Mouse (Mus musculus) R1 (cell line): ENCODE data around the gene Begain.

Source experiments
- DNase-seq: peaks from one replicate; pipeline ENCODE4 v3.0.0-alpha.2; 2018; ENCODE audit warnings: low read depth, low spot score

Begain gene

GRCm38 (mm10) chr12:109053020-109053806 is 14.8 kb downstream of the Begain start:
- DNase-seq: no peak

DNA sequence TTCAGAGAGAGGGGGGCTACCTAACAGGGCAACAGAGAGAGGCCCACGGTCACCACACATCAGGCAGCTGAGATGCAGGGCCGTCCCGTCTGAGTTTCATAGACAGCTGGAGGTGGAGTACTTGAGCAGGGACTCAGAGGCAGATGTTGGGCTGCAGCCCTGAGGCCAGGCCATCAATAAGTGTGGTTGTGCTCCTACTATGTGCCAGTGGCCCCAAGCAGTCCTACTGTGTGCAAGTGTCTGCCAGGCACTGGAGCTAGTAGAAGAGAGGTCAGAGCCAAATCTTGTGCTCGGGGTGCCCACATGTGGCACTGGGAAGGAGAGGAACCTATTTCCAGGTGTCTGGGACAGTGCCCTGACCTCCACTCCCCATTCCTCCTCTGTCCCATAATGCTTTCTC is 18.1 kb downstream of the Begain start:
- DNase-seq: no peak

GRCm38 (mm10) chr12:109045581-109045980 is 22.4 kb downstream of the Begain start:
- no peak for DNase-seq

DNA sequence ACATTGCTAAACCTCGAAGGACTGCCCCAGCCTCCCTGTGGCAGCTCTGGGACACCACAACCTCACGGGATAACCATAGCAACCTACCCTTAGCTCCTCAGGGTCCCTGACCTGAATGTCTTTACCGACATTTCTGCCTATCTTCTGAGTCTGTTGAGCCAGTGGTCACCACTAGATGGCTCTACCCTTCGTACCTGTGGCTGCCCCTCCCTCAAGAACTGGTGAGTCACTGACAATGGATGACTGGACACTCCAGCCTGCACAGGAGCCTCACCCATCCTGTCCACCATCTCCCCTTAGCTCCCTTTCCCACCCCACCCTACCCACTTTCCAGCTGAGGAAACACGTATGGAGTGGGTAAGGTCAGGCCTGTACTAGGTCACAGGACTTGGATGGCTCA is 23.5 kb downstream of the Begain start:
- peak; percentile 52 for DNase-seq

- DNase-seq: no peak
These were observed 28.7 kb downstream of the Begain start for GRCm38 (mm10) chr12:109039311-109039710.

DNA sequence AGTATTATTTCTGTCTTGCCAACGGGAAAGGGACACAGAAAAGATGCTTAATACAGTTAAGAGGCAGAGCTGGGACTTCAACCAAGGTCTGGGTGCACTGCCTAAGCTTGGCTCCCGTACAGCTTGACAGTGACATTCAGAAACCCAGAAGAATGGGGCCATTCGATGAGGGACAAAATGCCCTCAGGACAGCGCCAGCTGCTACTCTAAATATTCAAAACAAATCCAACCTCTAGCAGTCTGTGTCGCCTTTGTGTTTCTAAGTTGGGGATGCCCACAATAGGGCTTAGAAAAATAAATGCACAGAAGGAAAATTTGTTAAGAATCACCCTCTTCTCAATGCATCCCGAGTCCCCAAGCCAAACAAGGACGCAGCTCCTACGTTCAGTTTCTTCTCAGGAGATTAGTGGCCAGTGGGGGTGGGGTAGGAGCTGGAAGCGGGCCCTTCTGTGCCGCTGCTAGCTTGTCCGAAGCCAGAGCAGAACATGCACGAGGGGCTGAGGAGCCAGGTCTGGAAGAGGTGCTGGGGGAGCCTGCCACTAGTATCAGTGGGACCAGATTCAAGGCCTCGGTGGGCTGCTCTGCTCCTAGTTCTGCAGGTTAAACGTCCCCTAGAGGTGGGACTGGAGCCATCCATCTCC is 29.7 kb downstream of the Begain start:
- no peak for DNase-seq

DNA sequence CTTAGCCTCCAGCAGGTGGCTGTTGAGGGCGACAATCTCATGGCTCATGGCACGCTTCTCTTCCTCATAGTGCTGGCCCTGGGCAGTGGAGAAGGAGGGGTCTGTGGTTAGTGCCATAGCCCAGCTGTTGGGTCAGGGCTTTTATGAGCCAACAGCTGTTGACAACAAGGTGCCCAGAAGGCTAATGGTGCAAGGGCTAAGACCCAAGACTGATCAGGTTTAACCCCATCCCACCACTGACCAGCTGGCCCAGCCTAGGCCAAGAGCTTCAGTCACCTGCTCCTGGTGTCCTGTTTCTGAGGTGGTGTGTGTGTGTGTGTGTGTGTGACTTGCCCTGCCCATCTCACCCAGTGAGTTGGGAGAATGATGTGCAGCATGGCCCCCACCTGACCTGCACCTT is 31.0 kb downstream of the Begain start:
- DNase-seq: no peak

- DNase-seq: no peak
These were observed 44.2 kb downstream of the Begain start for GRCm38 (mm10) chr12:109023780-109024179.

- no peak for DNase-seq
These were observed 45.1 kb downstream of the Begain start for GRCm38 (mm10) chr12:109022966-109023365.

- no peak for DNase-seq
These were observed 45.8 kb downstream of the Begain start for GRCm38 (mm10) chr12:109022181-109022691.

DNA sequence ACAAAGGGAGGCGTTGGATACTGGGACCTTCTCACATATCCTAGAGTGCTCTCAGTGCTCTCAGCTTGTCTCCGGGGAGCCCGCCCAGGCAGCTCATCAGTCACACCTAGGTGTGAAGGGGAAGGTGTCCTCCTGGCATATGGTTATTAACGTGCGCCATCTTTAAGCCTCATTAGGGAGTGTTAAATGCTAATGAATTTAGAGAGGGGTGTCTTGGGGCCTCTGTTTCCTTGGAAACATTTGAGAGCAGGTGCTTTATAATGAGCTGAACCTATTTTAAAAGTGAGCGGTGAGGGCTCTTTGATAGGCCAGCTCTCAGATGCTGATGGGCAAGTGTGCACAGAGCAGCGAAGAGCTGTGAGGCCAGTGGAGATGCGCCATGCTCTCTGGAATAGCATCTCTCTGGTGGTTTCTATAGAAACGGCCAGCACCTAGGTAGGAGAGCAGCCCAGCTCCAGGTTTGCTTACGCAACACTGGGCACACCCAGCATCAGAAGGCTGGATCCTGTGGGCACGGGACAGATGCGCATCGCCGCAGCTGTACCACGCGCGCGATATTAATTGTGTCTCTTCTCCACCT is 57.9 kb downstream of the Begain start:
- DNase-seq: no peak

- DNase-seq: no peak
These were observed 65.0 kb downstream of the Begain start for GRCm38 (mm10) chr12:109002978-109003377.

DNA sequence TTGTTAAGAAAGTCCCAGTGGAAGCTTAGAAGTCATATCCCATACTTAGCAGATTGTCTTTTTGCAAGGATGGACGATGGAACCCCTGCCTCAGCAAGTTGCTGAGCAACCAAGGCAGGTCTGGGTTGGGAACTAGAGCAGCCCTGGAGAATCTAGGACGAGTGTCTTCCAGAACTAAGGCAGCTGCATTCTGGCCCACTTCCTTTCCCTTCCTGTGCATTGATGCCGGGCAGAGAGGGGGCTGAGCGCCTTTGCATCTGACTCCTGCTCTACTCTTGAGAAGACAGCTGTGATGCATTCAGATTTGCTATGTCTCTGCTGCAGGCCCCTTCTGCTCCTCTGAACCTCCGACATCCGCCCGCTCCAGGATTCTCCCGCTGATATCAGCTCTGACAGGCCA is 70.8 kb downstream of the Begain start:
- DNase-seq: no peak

DNA sequence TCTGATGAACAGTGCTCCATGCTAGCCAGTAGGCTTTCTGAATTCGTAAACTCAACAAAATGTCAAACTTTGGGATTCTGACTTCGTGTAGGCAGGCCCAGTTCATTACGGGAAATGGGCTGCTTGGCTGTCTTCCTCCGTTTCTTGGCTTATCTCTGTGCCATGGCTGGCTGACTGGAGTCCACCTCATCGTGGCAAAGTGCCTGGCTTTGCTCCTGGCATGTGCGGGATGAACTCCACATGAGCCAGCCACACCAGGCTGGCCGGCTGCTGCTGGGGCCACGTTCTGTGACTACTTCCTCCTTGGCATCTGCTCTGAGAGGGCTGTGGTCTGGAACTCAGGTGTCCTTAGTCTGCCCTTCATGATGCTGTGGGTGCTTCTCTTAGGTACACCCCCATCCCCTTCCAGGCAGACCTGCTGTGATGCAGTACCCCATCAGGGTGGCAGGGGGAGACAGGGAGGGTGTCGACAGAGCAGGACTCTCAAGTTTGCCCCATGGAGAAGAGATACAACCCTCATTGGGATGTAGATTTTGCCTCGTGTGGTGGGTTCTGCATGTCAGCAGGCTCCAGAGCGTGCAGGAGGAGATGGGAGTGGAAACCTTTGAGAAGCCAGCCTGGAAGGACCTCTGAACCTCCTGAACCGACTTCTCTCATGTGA is 71.9 kb downstream of the Begain start:
- DNase-seq: peak; percentile 33

GRCm38 (mm10) chr12:108994436-108995031 is 73.5 kb downstream of the Begain start:
- DNase-seq: peak; percentile 54

DNA sequence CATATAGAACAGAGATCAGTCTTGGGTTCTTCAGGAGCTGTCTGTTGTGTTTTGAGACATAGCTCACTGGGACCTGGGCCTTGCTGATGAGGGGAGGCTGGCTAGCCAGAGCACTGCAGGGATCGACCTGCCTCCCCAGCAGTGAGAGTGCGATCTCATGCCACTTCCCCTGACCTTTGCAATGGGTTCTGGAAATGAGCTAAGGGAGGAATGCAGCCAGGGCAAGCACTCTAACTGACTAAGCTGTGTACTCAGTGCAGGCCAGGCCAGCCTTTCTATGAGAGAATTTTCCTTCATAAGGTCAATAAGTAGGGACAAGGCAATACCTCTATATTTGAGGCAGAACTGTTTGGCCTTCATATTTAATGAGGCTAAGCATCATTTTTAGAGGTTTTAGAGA is 75.0 kb downstream of the Begain start:
- no peak for DNase-seq

- DNase-seq: no peak
These were observed 77.6 kb downstream of the Begain start for GRCm38 (mm10) chr12:108990425-108990824.

DNA sequence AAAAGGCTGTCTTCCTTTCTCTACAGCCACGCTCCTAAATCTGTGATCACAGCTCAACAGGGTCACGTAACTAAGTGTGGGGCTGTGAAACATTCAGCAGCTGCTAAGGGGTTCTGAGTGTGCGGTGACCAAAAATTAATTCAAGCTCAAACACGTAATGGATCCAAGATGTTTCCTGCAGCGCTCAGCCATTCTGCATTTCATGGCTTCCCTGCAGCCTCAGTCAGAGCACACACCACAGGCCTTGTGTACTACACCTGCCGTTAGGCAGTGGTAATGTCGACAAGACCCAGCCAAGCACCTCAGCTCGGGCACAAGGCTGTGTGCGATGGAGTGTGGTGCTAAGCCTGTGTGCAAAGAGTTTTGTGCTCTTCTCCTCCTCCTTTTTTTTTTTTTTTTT is 80.6 kb downstream of the Begain start:
- DNase-seq: no peak

GRCm38 (mm10) chr12:108985025-108985424 is 83.0 kb downstream of the Begain start:
- DNase-seq: peak; percentile 29

GRCm38 (mm10) chr12:108984471-108984870 is 83.5 kb downstream of the Begain start:
- DNase-seq: no peak

DNA sequence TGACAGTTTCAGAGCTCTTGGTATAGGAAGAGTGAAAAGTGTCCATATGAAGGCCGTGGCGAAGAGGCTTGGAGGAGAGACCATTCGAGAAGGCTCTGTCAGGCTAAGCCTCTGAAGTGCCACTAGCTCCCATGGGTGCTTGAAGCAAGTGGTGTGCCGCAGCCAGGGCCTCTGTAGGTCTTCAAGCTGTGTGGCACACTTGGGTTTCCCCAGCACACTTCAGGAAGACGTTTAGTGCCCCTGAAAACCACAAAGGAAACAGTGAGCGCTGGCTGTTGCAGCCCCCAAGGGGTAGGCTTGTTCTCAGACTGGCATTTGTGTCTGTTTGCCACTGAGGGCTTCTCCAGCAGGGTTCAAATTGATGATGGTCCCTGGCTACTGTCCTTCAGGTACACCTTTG is 84.5 kb downstream of the Begain start:
- DNase-seq: no peak

DNA sequence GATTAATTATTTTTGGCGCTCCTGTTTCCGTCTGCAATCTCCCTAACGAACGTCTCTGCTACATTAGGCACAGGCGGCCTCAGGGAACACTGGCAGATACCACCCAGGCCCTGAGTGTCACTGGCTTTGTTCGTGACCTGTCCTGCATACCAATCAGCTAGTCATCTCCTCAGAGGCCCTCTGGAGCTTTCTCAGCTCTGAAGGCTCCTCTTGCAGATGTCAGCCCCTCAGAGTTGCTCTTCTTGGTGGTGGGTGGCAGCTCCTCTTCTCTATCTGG is 85.4 kb downstream of the Begain start:
- DNase-seq: no peak
